Mouse (Mus musculus): Measurements from ENCODE around the gene Slc6a8.

Slc6a8 gene

GRCm38 (mm10) chrX:73684156-73684555 lies 11.2 kb downstream of the Slc6a8 start:
- in situ Hi-C loops (cut with MboI, MseI) = no loop called here

GRCm38 (mm10) chrX:73684978-73685377 lies 12.0 kb downstream of the Slc6a8 start:
- in situ Hi-C loops (cut with MboI, MseI) = no loop called here

DNA sequence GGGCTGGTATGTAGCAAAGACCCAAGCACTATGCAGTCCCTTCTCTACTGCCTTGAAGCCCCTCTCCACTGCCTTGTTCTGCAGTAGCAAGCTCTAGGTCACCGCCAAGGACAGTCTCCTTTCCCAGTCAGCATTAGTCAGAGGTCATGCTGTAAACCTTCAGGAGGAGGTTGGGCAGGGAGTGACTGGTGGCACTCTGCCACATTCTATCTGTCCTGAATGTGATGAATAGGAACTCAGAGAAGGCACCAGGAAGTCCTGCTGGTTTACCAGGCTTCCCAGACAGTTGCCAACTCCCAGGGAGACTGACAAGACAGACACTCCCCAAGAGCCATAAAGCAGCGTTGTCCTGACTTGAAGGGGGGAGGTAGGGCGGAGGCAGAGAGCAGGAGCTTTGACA lies 12.7 kb downstream of the Slc6a8 start:
- in situ Hi-C loops (cut with MboI, MseI) = no loop called here

DNA sequence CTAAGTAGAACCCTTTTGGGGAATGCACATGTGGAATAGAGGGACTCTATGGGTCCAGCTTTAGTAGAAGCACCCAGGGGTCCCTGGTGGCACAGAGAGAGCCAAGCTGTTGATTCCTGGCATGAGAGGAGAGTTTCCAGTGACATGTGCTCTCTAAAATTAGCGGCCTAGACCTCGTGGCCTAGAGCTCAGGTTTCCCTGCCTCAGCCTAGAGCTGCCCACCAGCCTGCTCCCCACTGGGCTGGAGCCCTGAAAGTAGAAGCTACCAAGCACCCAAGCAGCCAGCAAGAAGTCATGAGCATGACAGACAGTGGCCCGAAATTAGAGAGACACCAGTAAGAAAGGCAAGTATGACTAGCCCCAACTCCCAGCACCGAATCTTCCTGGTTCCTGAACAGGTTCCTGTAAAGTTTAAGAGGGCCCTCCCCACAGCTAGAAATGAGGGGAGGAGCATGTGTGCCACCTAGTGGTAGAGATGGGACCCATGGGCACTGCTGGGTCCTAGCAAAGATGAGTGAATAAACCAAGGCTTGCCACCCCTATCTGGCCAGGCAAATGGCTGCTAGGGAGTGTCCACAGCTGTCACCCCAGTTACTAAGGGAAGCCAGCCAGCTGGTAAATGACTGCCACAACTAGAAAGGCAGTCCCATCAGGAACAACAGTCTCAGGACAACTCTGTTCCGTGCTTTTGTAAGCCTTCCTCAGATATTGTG lies 18.1 kb downstream of the Slc6a8 start:
- in situ Hi-C loops (cut with MboI, MseI) = no loop called here

GRCm38 (mm10) chrX:73700472-73700871 lies 27.5 kb downstream of the Slc6a8 start:
- in situ Hi-C loops (cut with MboI, MseI) = no loop called here

DNA sequence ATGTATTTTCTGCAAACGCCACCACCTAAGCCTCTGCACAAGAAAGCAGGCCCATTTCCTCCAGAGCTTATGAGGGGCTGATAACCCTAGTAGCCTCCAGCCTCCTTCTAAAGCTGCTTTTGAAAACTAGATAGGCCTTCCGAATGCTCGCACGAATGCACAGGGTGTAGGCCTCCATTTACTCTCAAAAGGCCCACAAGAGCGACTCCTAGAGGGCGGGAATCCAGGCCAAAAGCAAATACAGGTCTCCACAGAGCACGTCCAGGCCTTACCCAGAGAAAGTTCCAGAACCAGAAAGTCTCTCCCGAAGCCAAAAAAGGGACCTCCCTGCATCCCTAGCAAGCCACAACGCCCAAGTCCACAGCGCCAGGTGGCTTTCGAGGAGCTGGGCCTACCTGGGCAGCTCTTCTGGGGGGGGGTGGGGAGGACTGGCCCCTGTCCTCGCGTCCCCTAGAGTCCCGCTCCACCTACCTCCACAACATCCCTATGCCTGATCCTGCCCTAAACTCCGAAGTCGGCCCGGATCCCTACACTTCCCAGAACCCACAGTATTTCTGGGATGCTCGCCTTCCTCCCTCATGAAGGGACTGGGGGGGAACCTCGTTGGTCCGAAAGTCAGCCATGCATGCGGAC lies 42.6 kb downstream of the Slc6a8 start:
- in situ Hi-C loops (cut with MboI, MseI) = no loop called here

GRCm38 (mm10) chrX:73716109-73716661 lies 43.2 kb downstream of the Slc6a8 start, which contains the start of the genes Bcap31 and Abcd1:
Gene Bcap31 (minus strand): TSS chrX:73716175.
Gene Abcd1 (plus strand): TSS chrX:73716597.
- in situ Hi-C loops (cut with MboI, MseI) = no loop called here

GRCm38 (mm10) chrX:73716709-73717545 lies 44.0 kb downstream of the Slc6a8 start:
- in situ Hi-C loops (cut with MboI, MseI) = no loop called here

- in situ Hi-C loops (cut with MboI, MseI) = no loop called here
Observed at GRCm38 (mm10) chrX:73717667-73718066, 44.7 kb downstream of the Slc6a8 start.

DNA sequence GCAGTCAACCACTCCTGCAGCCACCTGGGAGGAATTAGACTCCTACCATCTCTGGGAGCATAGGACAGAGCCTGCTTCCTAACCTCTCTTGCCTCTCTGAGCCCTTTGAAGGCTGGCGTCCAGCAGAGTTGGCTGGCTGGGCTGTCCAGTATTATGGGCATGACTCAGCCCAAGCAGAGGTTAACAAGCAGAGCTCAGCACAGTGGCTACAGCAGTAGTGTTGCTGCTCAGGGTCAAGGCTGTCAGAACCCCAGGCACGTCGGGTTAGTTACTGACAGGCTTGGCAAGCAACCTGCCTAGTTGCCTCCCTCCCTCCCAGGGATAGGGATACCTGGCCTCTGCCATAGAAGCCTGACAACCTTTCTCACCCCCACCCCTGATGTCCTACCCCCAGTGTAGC lies 45.3 kb downstream of the Slc6a8 start:
- in situ Hi-C loops (cut with MboI, MseI) = no loop called here

GRCm38 (mm10) chrX:73718686-73719362 lies 45.9 kb downstream of the Slc6a8 start:
- in situ Hi-C loops (cut with MboI, MseI) = no loop called here

DNA sequence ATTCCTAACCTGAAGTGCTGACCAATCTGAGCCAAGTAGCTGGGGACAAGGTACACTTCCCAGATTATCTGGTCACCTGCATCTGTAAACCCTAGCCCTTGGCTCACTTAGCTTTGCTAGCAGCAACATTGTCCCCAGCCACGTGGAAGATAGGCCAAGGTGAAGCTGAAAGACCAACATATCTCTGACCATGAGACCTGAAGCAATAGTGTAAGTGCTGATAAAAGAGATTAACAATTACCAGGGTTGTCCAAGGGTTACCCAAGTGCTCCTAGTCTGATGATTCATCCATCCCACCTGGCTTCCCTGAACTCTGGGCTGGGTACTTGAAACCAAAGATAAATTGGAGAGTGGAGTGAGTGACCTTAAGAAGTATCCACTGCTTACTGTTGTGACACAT lies 58.0 kb downstream of the Slc6a8 start:
- in situ Hi-C loops (cut with MboI, MseI) = no loop called here
